Mouse (Mus musculus) midbrain, embryonic 15.5 days (tissue): ENCODE measurements at regions not wholly inside any gene's neighbourhood (a gene's known extent, or its start where the extent isn't known, plus 50 kb on each side); places are given as distances from the start of the nearest gene placed in this dataset.
A peak's percentile ranks its signal among the peaks of the same experiment; 100 is the strongest.

Experiments used
- ATAC-seq: fragments of 200-750 bp; cut with Nextera tagmentation; replicated peaks from 2 replicates; pipeline ENCODE4 v1.8.0; 2017; ENCODE audit warnings: moderate TSS enrichment
- H3K27ac ChIP-seq: fragments of 300-500 bp; sonication (generic); 2 replicates; pipeline ENCODE4 v1.5.1; 2015; ENCODE audit warnings: mild to moderate bottlenecking, inconsistent platforms
- H3K27me3 ChIP-seq: fragments of 300-500 bp; sonication (generic); replicated peaks from 2 replicates; pipeline ENCODE4 v1.6.1; 2015; ENCODE audit warnings: inconsistent platforms
- H3K36me3 ChIP-seq: fragments of 300-500 bp; sonication (generic); replicated peaks from 2 replicates; pipeline ENCODE4 v1.6.1; 2015; ENCODE audit warnings: inconsistent platforms
- H3K4me1 ChIP-seq: fragments of 300-500 bp; sonication (generic); 2 replicates; pipeline ENCODE4 v1.6.1; 2015; ENCODE audit warnings: inconsistent platforms
- H3K4me2 ChIP-seq: fragments of 300-500 bp; sonication (generic); 2 replicates; pipeline ENCODE4 v1.6.1; 2015; ENCODE audit warnings: inconsistent platforms, mild to moderate bottlenecking, moderate library complexity
- H3K4me3 ChIP-seq: fragments of 300-500 bp; sonication (generic); 2 replicates; pipeline ENCODE4 v1.5.1; 2015; ENCODE audit warnings: mild to moderate bottlenecking, inconsistent platforms
- H3K9ac ChIP-seq: fragments of 300-500 bp; sonication (generic); 2 replicates; pipeline ENCODE4 v1.6.1; 2015; ENCODE audit warnings: mild to moderate bottlenecking, inconsistent platforms
- H3K9me3 ChIP-seq: fragments of 300-500 bp; sonication (generic); 2 replicates; pipeline ENCODE4 v1.6.1; 2016; ENCODE audit warnings: inconsistent platforms
- whole genome bisulfite sequencing: fragments of 180-500 bp; shearing (Covaris S2); methylation state at CpG from one replicate; pipeline ENCODE4 v1.1.7; 2015; ENCODE audit warnings: mixed read lengths; 5-methylcytosine and 5-hydroxymethylcytosine counted together

- Histone ChIP-seq H3K4me2 (no peak overlapping the region), H3K9me3 (no peaks in the 10 kb centered on the region), H3K27me3 (no peaks in the 10 kb centered on the region), H3K4me3 (no peak overlapping the region), H3K27ac (no peak overlapping the region), H3K36me3 (no peaks in the 10 kb centered on the region), H3K9ac (no peak overlapping the region), H3K4me1 (no peaks in the 10 kb centered on the region)
- peak; percentile 69; the same call in 1 of the 2 replicates for ATAC-seq
- 12% methylated on average over 1 of the region's 1 CpGs for WGBS
These were observed 527.4 kb upstream of the Tyrp1 start for GRCm38 (mm10) chr4:80306528-80306927.

- ATAC-seq: no peak
- H3K36me3 ChIP-seq: no peaks in the 10 kb centered on the region
- WGBS: 83% methylated on average over 3 of the region's 3 CpGs
- H3K27ac ChIP-seq: no peak overlapping the region
- H3K4me3 ChIP-seq: no peak overlapping the region
- H3K4me2 ChIP-seq: no peak overlapping the region
- H3K27me3 ChIP-seq: no peaks in the 10 kb centered on the region
- H3K9me3 ChIP-seq: no peaks in the 10 kb centered on the region
- no peaks in the 10 kb centered on the region for H3K4me1 ChIP-seq
- no peak overlapping the region for H3K9ac ChIP-seq
These were observed 523.3 kb upstream of the Tyrp1 start for GRCm38 (mm10) chr4:80310620-80311019.

- no peak overlapping the region for H3K4me3 ChIP-seq
- no peak for ATAC-seq
These were observed 522.8 kb upstream of the Tyrp1 start for GRCm38 (mm10) chr4:80311091-80311490.

More at GRCm38 (mm10) chr4:80311091-80311490, 522.8 kb upstream of the Tyrp1 start:
- Histone ChIP-seq H3K4me1 (no peaks in the 10 kb centered on the region), H3K36me3 (no peaks in the 10 kb centered on the region), H3K9ac (no peak overlapping the region), H3K9me3 (no peaks in the 10 kb centered on the region), H3K27me3 (no peaks in the 10 kb centered on the region), H3K4me2 (no peak overlapping the region), H3K27ac (no peak overlapping the region)
- WGBS: 84% methylated on average over 4 of the region's 4 CpGs
